Comparison of ENCODE assay signal across 8 mouse cellular contexts in the genomic region with DNA sequence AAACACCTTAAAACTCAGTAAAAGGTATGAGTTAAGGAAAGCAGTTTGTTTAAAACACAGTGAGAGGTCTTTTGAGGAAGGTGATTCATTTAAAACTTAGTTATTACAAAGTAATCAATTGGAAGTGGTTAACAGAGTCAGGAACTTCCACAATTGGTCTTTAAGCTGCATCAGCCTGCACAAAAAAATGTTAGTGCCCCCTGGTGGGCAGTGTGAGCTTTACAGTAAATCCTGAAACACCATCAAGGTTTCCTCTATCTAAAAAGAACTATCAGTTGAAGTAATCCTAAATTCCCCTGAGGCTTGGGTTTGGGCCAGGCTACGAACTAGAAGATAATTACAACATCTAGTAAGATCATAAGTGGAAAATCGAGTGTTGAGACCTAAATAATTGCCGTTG. TPM values are rescaled to one million over a fixed set of nuclear protein-coding genes. Genes with fewer than 3 reads are reported as not detected.
DNase-seq lines count a peak whose midpoint lies in the region; ATAC-seq and TF ChIP-seq lines count a peak whose summit lies in the region.

No protein-coding gene starts in this region.

- no peaks in the 10 kb centered on the region for H3K9me3 ChIP-seq in heart, embryonic 12.5 days (replicated peaks)
- H3K9me3 ChIP-seq in forebrain, embryonic 14.5 days (replicated peaks; ENCODE audit: control insufficient read depth, low read length), result no peaks in the 10 kb centered on the region

- no peak for ATAC-seq in heart, embryonic 12.5 days (ENCODE audit: insufficient number of reproducible peaks, low FRiP score)
- peak; percentile 88 for ATAC-seq in CD4-positive, CD25-positive, alpha-beta regulatory T cell, adult 4 months
- peak; percentile 63; the same call in 1 of the 2 replicates for ATAC-seq in forebrain, embryonic 14.5 days
- ATAC-seq in megakaryocyte, adult 5-6 weeks (ENCODE audit: poor library complexity, severe bottlenecking), result peak; percentile 97

- peak; percentile 55 to 88 for DNase-seq in heart, adult 18-20 months
- peak; percentile 78 for DNase-seq in brain, embryonic 14.5 days (ENCODE audit: low read depth)
- peak; percentile 74 for DNase-seq in forebrain, embryonic 14.5 days (ENCODE audit: low spot score)
- DNase-seq in kidney, postnatal 36 days, result peak; percentile 55 to 85
- peak; percentile 81 for DNase-seq in splenic B cell, adult 2 months (ENCODE audit: low read depth, low spot score)

- peak; percentile 70; the same call in 1 of the 2 replicates for TF ChIP-seq CTCF in brain, embryonic 14.5 days (IDR thresholded peaks at IDR 0.05; ENCODE audit: borderline replicate concordance, extremely low read depth, insufficient read depth, insufficient read length)

- H3K9ac ChIP-seq in heart, embryonic 12.5 days, result no peak overlapping the region
- no peak overlapping the region for H3K9ac ChIP-seq in forebrain, embryonic 14.5 days (ENCODE audit: low read length)

- H3K4me1 ChIP-seq in heart, embryonic 12.5 days (replicated peaks), result peaks cover 5% of the 10 kb centered on the region
- no peaks in the 10 kb centered on the region for H3K4me1 ChIP-seq in forebrain, embryonic 14.5 days (ENCODE audit: control insufficient read depth, insufficient read depth, low read length)

- no peaks in the 10 kb centered on the region for H3K36me3 ChIP-seq in heart, embryonic 12.5 days
- H3K36me3 ChIP-seq in forebrain, embryonic 14.5 days (ENCODE audit: control insufficient read depth, insufficient read depth, low read length), result no peaks in the 10 kb centered on the region
- no peaks in the 10 kb centered on the region for H3K36me3 ChIP-seq in splenic B cell, adult 2 months (ENCODE audit: control insufficient read depth, insufficient read depth, low read length, poor library complexity, severe bottlenecking)

- TF ChIP-seq POLR2A in brain, embryonic 14.5 days (IDR thresholded peaks at IDR 0.05; ENCODE audit: borderline replicate concordance, extremely low read depth, insufficient read depth, insufficient read length, poor library complexity, severe bottlenecking), result no peak

- no peak overlapping the region for H3K27ac ChIP-seq in heart, embryonic 12.5 days (ENCODE audit: poor library complexity, severe bottlenecking)
- no peak overlapping the region for H3K27ac ChIP-seq in forebrain, embryonic 14.5 days (ENCODE audit: low read depth, low read length)

- 16% methylated on average over 3 of the region's 3 CpGs for WGBS in heart, embryonic 12.5 days
- WGBS in forebrain, embryonic 14.5 days, result 21% methylated on average over 3 of the region's 3 CpGs

- H3K27me3 ChIP-seq in heart, embryonic 12.5 days (replicated peaks), result no peaks in the 10 kb centered on the region
- H3K27me3 ChIP-seq in forebrain, embryonic 14.5 days (replicated peaks; ENCODE audit: control insufficient read depth, insufficient read depth, low read length), result no peaks in the 10 kb centered on the region
- H3K27me3 ChIP-seq in splenic B cell, adult 2 months (ENCODE audit: control insufficient read depth, insufficient read depth, low read length, poor library complexity, severe bottlenecking), result no peaks in the 10 kb centered on the region

- no peak overlapping the region for H3K4me3 ChIP-seq in heart, embryonic 12.5 days
- no peak overlapping the region for H3K4me3 ChIP-seq in forebrain, embryonic 14.5 days (ENCODE audit: low read depth, low read length)

- H3K4me2 ChIP-seq in heart, embryonic 12.5 days, result no peak overlapping the region
- no peak overlapping the region for H3K4me2 ChIP-seq in forebrain, embryonic 14.5 days (ENCODE audit: low read length)

RNA-seq across cellular contexts. Expression of a gene that starts 21.0 kb away (rescaled TPM):
- 10 to 100 TPM; 16.5 to 19.6 TPM for total RNA-seq in heart, adult 18-20 months (2021)
- 4.3 and 5.4 TPM in 2 replicates for polyA plus RNA-seq in heart, embryonic 12.5 days (2016; fragmentation: Nextera tagmentation; extraction: Ambion mirVana)
- 1 to 10 TPM; 4.5 to 5.2 TPM for polyA plus RNA-seq in CD4-positive, CD25-positive, alpha-beta regulatory T cell, adult 4 months (2017; shearing (Covaris generic))
- polyA plus RNA-seq in brain, embryonic 14.5 days (2012; rRNA removed), result 14.3 and 21.8 TPM in 2 replicates
- 4.3 and 7.2 TPM in 2 replicates for polyA plus RNA-seq in forebrain, embryonic 14.5 days (2014; fragmentation: Nextera tagmentation; extraction: Ambion mirVana)
- total RNA-seq in megakaryocyte, adult 5-6 weeks (2015), result 30.6 and 33.0 TPM in 2 replicates
- total RNA-seq in megakaryocyte, adult 5-6 weeks (2017), result 26.8 and 31.8 TPM in 2 replicates
